Mouse (Mus musculus) ovary, adult 18-20 months (tissue): Measurements from ENCODE around the gene Arrdc5.

Experiments
- DNase-seq: peaks from one replicate; pipeline ENCODE4 v3.0.0; 2022; ENCODE audit warnings: low spot score, mixed read lengths

Arrdc5 gene

GRCm38 (mm10) chr17:56300186-56300585, at the start of gene Arrdc5:
TSS of gene Arrdc5 (minus strand) at chr17:56300286.
- DNase-seq, result no peak

GRCm38 (mm10) chr17:56348586-56348985, 48.5 kb upstream of the Arrdc5 start:
- no peak for DNase-seq

- DNase-seq, result no peak
Observed at GRCm38 (mm10) chr17:56348128-56348527, 48.0 kb upstream of the Arrdc5 start.

GRCm38 (mm10) chr17:56345364-56345763, 45.3 kb upstream of the Arrdc5 start:
- DNase-seq, result no peak

DNA sequence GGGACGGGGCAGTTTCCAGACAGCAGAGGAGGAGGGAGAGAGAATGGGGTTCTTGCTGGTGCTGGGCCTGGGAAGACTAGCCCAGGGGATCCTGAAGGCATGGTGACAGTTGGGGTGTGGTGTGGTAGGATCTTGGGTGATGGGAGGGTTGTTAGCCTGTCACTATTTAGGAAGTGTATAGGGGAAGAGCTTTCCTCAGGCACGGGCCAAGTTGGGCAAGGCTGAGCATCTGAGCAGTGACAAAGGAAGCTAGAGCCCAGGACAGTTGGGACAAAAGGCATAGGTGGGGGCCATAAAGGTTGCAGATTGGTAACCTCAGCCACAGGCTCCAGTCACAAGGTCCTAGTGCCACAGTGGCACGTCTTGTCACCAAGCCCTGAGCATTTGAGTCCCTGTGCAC, 43.4 kb upstream of the Arrdc5 start:
- no peak for DNase-seq

DNA sequence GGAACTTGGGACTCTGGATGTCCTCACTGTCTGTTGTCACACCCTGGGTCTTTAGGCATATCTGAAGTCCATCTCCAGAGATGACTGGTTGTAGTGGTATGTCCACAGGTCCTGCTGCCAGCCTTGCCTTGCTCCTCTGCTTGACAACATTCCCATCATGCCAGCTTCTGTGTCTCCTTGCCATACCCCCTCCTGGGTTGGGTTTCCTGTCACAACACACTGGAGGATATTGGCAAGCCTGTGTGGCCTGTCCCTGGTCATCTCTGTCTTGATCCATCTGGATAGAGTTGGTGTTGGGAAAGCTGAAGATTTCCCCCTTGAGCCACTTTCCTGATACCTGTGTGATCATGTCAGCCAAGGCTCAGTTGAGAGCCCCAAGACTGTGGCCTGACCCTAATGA, 40.6 kb upstream of the Arrdc5 start:
- no peak for DNase-seq

DNA sequence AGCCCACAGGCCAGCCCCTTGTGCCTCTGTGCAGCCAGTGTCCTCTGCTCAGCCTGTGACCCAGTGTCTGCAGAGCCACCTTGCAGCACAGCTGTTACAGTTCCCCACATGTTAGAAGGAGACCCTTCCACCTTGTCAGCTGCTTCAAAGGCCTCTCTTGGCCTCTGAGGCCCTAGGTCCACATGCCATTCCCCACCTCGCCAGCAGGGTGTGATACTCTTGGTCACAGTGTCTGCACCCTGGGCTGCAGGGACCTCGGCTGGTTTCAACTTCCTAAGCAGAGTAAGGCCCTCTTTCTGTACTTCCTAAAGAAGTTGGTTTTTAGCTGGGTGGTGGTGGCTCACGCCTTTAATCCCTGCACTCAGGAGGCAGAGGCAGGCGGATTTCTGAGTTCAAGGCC, 38.8 kb upstream of the Arrdc5 start:
- DNase-seq, result no peak

DNA sequence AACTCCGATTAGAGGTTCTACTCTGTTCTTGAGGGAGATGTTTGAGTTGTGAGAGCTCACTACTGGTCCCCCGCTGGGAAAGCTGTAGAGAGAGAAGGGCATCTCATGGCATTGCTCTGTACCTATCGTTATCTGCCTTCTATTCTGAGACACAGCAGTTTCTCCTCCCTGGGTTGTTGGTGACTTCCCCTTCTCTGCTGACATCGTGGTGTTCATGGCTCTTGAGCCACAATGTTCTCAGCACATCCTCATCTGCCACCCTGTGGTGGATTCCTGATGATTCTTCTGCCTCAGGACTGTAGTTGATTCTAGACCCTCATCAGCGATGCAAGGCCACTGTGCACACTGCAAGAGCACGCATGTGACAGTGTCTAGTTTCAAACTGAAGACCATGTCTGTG, 37.7 kb upstream of the Arrdc5 start:
- DNase-seq, result no peak

GRCm38 (mm10) chr17:56337190-56337589, 37.1 kb upstream of the Arrdc5 start:
- no peak for DNase-seq

DNA sequence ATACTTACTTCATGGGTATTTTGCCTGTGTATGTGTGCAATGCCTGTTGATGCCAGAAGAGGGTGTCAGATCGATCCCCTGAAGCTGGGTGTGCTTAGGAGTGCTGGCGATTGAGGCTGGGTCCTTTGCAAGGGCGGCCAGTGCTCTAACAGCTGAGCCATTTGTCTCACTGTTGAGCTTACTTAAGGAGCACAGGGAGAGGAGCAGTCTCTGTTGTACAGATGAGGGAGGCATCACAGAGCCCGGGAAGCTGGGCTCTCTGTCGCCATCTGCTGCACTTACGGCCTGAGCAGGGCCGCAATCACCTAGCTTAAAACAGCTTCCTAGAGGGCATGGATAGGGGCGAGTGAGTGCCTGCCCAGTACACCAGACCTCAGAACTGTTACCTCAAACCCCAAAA, 32.9 kb upstream of the Arrdc5 start:
- DNase-seq, result no peak

- DNase-seq, result no peak
Observed at GRCm38 (mm10) chr17:56331256-56331655, 31.2 kb upstream of the Arrdc5 start.

GRCm38 (mm10) chr17:56330345-56330744, 30.3 kb upstream of the Arrdc5 start:
- no peak for DNase-seq

DNA sequence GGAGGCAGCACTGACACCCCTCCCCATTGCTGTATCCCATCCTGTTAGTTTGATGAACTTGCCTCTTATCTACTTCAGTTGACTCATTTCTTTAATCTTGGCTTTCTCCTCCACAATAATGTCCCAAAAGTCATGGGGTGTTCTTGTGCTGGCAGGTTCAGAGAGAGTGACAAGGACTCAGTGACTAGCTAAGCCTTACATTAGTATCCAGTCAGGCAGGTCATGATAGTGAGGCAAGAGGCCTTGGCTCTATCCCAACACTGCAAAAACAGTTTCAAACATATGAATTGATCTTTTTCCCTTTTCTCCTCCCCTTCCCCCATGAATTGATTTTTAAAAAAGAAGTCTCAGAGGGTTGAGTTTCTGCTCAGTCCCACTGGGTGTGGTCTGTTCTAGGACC, 29.2 kb upstream of the Arrdc5 start:
- DNase-seq, result no peak

DNA sequence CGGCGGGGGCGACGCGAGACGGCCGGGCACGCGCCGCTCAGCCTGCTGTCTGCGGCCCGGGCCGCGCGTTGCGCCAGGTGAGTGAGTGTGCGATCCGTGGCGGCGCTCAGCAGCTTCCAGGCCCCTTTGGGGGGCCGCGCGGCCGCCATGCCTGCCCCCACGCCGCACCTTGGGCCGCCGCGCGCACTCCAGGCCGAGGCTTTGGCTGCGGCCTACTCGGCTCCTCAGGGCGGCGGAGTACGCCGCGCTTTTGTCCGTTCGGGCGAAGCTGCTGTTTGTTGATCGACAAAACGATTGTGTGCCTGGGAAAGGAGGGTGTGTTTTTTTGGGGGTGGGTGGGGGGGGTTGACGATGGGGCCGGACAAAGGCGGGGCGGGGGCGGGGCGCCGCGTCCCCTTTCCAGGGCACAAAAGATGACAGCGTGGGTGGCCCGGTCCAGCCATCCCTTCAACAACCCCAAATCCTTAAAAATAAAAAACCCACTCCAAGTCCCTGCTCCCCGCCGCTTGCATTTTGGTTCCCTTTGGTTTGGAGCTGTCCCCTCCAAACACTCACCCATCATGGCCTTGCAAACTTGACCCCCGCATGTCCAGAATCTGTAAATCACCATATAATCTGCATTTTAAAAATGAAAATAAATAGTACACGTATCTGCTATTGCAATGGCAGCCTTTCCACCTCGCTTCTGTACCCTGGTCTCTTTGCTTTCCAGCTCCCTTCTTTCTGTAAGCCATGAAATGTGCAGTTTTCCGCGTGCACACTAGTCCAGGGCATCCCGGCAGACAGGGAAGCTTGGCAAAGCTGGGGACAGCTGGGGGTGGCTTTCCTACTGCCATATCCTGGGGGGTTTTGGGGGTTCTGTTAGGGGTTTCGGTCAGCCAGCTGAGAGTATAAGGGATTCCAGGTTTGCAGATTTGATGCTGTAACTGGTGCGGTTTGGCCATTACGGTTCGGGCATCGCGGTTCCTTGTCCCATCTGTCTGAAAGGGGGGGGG, 26.4 kb upstream of the Arrdc5 start:
- DNase-seq, result no peak

DNA sequence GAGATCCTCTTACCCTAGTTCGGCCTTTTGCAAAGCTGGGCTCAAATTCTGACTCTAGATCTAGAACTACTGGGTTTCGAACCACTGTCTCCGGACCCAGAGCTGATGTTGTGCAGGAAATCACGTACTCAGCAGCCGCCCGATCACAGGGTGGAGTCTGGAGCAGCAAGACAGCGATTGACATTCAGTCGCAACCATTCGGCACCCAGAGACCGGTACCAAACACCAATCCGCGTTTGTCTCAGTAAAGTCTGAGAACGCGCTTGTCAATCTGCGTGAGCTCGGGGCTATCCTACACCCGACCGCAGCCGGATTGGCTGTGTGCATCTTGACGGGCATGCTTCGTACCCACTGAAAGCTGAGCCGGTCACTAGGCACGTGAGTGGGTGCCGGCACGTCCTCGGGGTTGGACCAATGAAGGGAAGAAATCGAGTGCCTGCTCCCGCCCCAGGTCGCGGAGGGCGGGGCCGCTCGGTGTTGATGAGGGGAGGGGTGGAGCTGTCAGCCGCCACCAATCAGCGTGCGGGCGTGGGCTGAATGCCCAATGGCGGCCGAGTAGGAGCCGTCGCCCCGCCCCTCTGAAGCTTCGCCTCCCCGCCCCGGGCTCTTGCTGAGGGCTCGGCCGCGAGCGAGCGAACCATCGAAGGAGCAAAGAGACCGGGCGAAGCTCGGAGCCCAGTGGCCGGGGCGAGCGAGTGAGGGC, 25.5 kb upstream of the Arrdc5 start, which contains the start of gene Kdm4b:
Kdm4b (plus strand) TSS at position 613 of the 703 bp plus-strand sequence.
- peak; percentile 100 for DNase-seq

DNA sequence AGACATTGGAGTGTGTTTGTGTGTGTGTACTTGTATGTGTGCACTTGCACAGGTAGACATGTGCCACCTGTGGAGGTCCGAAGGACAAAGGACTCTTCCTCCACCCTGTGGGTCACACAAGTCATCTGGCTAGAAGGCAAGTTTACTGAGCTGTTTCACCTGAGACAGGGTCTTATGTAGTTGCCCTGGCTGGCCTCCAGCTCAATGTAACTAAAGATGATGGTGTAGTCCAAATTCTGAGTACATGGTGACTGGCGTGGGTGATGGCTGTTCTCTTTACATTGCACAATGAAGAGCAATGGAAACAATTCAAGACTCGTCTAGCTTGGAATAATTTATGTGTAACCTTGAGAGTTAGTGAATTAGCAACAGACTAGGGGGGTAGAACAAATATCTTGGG, 24.3 kb upstream of the Arrdc5 start:
- no peak for DNase-seq

DNA sequence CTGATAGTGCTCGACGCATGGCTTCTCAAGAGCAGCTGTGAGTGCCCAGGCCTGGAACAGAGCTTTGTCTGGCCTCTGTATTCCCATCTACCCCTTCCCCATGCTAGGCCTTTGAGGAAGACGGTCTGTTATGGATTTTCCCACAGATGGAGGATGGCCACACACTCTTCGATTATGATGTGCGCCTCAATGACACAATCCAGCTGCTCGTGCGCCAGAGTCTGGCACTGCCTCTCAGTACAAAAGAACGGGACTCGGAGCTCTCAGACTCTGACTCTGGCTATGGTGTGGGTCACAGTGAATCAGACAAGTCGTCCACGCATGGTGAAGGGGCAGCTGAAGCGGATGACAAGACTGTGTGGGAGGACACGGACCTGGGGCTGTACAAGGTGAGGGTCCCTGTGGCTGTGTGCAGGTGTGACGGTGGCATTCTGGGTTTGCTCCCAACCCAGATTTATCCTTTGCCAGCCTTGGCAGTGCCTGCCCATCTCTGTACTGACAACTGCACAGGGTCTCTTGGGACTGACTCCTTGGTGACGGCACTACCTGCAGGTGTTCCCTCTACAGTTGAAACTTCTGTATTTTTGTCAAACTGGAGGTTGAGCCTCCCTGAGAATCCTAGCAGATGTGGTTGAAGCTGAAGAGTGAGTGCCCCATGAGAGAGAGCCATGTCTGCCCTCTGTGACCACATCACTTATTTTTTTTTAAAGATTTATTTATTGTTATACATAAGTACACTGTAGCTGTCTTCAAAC, 9.3 kb upstream of the Arrdc5 start:
- no peak for DNase-seq

DNA sequence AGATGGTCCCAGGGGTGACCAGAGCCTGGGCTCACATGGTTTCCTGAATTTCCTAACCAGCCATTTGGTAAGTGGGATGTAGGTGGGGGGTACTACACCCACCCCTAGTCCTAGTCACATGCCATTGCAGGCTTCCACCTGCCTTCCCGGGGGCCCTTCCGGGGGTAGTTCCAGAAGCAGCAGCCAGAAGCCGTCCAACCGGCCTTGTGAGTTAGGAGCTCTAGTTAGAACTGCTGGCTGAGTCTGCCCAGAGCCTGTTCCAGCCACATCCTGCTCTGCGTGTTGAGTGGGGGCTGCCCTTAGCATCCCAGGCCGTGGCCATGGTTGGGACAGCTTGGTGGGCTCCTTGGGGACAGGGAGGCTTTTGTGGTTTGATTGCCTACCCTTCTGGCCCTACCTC, 8.0 kb upstream of the Arrdc5 start:
- DNase-seq, result no peak

GRCm38 (mm10) chr17:56305826-56306225, 5.7 kb upstream of the Arrdc5 start:
- no peak for DNase-seq

DNA sequence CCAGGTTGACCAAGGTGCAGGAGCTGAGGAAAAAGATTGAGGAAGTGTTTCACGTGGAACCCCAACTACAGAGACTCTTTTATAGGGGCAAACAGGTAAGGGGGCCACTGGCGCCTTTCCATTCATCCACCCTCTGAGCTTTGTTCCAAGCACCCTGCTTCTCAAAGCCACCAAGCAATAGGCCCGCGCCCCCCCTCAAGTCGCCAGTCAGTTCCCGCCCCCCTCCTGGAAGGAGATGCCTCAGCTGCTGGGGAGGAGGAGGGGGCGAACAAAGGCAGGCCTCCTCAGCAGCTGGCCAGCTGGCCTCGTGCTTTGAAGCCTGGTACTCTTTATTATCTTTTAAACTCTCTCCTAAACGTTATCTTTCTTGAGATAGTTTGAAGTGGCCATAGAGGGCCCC, 5.1 kb upstream of the Arrdc5 start:
- no peak for DNase-seq

DNA sequence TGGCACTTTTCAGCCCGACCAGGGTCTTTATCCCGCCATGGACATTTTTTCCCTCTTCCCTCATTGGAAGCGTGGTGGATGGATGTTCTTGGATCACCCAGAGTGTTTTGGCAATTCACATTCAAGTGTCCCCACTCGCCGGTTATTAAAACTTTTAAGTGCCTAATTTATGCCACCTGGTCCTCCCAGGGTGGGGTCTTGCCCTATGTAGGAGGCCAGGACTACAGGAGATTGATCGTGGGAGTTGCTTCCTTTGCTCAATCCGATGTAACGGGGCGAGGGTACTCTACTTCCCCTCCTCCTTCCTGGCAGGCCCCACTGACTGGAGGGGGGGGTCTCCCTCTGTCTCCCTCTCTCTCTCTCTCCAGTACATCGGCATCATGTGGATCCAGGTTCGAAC, 4.6 kb upstream of the Arrdc5 start:
- DNase-seq, result no peak

GRCm38 (mm10) chr17:56303847-56304586, 3.9 kb upstream of the Arrdc5 start:
- peak; percentile 89 for DNase-seq
